Mouse (Mus musculus): Measurements from ENCODE around the gene Ndufs6. TPM values are rescaled to one million over a fixed set of nuclear protein-coding genes. Genes with fewer than 3 reads are reported as not detected.

The Ndufs6 gene
- 308 TPM for polyA plus RNA-seq (2015; fragmentation: Illumina TruSeq; extraction: RNeasy Lipid Tissue Mini Kit (QIAGEN cat#74804); ENCODE audit: low read depth, low replicate concordance)

GRCm38 (mm10) chr13:73327827-73328698 is at the start of gene Ndufs6, which contains the start of gene Mrpl36:
Ndufs6 (minus strand) TSS chr13:73328542.
Mrpl36 (plus strand) TSS chr13:73328513.

Other genes starting within 250 kb of the Ndufs6 start
- gene Irx4, start 68.1 kb downstream of the Ndufs6 start, polyA plus RNA-seq (2015; fragmentation: Illumina TruSeq; extraction: RNeasy Lipid Tissue Mini Kit (QIAGEN cat#74804); ENCODE audit: low read depth, low replicate concordance) = not detected
- 59.8 TPM for gene Mrpl36, start within 50 bp of the Ndufs6 start, polyA plus RNA-seq (2015; fragmentation: Illumina TruSeq; extraction: RNeasy Lipid Tissue Mini Kit (QIAGEN cat#74804); ENCODE audit: low read depth, low replicate concordance)
- 28.2 TPM for gene Lpcat1, start 138.7 kb upstream of the Ndufs6 start, polyA plus RNA-seq (2015; fragmentation: Illumina TruSeq; extraction: RNeasy Lipid Tissue Mini Kit (QIAGEN cat#74804); ENCODE audit: low read depth, low replicate concordance)
- 7.3 TPM for gene Slc6a3, start 208.2 kb upstream of the Ndufs6 start, polyA plus RNA-seq (2015; fragmentation: Illumina TruSeq; extraction: RNeasy Lipid Tissue Mini Kit (QIAGEN cat#74804); ENCODE audit: low read depth, low replicate concordance)

All from brain, adult 10 weeks (tissue).